Mouse (Mus musculus): ENCODE data around the gene Casc3. TPM values are rescaled to one million over a fixed set of nuclear protein-coding genes. Genes with fewer than 3 reads are reported as not detected.

The Casc3 gene
- polyA plus RNA-seq, 1 experiment = 42.8 TPM

- no peak for TF ChIP-seq GATA1 (IDR thresholded peaks at IDR 0.05; ENCODE audit: low read length)
Observed at GRCm38 (mm10) chr11:98769007-98769954, 35.4 kb upstream of the Casc3 start.

- no peak for TF ChIP-seq GATA1 (IDR thresholded peaks at IDR 0.05; ENCODE audit: low read length)
Observed at GRCm38 (mm10) chr11:98770096-98770975, 34.4 kb upstream of the Casc3 start.

DNA sequence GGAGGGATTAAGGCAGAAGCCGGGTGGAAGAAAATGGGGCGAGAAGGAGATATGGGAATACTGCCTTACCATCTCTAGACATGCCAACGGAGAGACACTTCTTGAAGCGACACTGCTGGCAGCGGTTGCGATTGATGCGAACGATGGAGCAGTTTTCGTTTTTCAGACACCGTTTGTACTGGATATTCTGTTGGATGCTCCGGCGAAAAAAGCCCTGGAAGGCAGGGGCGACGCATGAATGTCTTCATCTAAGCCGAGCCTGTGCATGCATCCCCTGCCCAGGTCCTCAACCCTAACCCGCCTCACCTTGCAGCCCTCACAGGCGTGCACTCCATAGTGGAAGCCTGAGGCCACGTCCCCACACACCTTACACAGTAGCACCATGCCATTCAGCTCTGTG, 33.6 kb upstream of the Casc3 start:
- TF ChIP-seq GATA1 (IDR thresholded peaks at IDR 0.05; ENCODE audit: low read length) = no peak

DNA sequence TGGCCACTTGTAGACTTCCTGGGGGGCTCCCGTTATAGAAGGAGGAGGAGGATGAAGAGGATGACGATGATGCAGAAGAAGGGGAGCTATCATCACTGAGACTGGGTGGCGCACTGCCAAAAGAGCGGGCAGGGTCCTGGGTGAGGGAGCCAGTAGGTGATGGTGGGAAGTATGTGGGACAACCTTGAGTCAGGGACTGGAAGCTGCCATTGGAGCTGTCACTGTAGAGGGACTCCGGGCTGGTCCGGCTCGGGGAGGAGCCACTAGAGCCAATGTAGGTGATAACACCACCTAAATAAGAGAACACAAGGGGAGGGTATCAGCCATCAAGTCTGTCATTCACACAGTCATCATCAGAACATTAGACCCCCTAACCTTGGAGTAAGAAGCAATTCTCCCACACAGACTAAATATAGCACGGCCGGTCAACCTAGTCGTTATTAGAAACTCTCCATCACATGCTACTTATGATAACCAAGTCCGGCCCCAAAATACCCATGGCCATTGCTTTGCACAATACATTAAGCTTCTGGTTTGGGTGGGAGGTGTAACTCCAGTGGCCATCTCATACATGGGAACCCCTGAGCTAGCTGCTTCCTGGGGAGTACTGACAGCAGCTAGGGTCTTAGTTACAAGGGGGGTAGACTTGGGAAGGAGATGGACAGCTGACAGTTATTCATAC, 32.7 kb upstream of the Casc3 start:
- no peak for TF ChIP-seq GATA1 (IDR thresholded peaks at IDR 0.05; ENCODE audit: low read length)

- TF ChIP-seq GATA1 (IDR thresholded peaks at IDR 0.05; ENCODE audit: low read length) = no peak
Observed at GRCm38 (mm10) chr11:98772667-98773171, 32.0 kb upstream of the Casc3 start.

- no peak for TF ChIP-seq GATA1 (IDR thresholded peaks at IDR 0.05; ENCODE audit: low read length)
Observed at GRCm38 (mm10) chr11:98773635-98774295, 30.9 kb upstream of the Casc3 start.

- no peak for TF ChIP-seq GATA1 (IDR thresholded peaks at IDR 0.05; ENCODE audit: low read length)
Observed at GRCm38 (mm10) chr11:98774582-98775347, 29.9 kb upstream of the Casc3 start, which contains the start of gene Nr1d1. Gene Nr1d1, minus strand, starts transcription at chr11:98775333.

DNA sequence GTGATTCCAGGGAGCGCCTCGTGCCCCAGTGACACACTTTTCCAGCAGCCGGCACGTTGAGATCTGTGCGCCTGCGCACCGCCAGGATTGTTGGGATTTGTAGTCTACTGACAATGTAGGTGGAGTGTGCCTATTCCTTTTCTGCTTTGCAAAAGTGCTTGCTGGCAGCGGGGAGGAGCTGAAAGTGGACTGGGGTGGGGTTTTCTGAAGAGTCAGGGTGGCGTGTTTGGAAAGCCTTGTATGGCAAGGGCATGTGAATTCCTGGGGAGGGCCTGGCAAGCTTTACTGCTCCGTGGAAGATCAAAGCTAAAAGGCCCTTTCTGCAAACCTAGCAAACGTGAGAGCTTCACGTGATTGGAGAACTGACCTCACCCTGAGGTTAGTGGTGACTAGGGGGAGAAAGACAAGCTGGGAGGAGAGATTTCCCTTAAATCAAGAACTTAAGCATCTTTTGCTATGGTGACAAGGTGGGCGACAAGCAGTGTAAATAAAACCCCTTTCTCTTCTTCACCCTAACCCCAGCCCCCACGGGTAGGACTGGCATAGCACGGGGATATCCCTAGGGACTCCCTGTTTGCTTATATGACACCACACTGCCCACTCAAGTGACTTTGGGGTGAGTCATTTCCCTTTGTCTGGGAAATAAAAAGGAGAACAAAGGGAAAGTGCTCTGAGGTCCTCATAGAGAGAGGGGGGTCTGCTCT, 29.2 kb upstream of the Casc3 start:
- TF ChIP-seq GATA1 (IDR thresholded peaks at IDR 0.05; ENCODE audit: low read length) = no peak

DNA sequence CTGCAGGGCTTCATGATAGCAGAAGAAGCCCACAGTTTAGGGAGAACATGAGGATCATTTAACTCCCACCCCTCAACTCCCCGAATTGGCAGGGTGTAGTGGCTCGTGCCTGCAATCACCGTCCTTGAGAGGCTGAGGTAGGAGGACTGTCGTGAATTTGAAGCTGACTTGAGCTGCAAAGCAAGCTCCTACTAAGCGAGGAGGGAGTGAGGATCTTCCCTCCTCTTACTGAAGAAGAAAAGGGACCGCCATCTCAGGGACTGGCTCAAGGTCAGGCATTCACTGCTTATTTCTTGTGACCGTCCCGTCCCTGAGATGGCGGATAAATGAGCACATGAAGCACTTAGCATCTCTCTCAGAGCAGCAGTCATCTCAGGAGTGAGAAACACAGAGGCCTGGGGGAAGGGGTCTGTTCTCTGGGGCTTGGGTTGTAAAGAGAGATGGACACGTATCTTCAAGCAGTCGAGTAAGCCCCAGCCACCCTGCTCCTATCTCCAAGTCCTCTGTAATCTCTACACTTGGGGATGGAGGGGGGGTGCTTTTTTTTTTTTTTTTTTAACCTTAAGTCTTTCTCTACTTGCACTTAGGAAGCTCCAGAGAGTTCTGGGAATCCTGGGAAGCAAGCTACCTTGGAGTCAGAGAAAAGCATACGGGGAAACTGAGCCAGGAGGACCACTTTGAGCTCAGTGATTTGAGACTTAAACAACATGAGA, 28.5 kb upstream of the Casc3 start:
- no peak for TF ChIP-seq GATA1 (IDR thresholded peaks at IDR 0.05; ENCODE audit: low read length)

- TF ChIP-seq GATA1 (IDR thresholded peaks at IDR 0.05; ENCODE audit: low read length) = no peak
Observed at GRCm38 (mm10) chr11:98776843-98777590, 27.7 kb upstream of the Casc3 start.

DNA sequence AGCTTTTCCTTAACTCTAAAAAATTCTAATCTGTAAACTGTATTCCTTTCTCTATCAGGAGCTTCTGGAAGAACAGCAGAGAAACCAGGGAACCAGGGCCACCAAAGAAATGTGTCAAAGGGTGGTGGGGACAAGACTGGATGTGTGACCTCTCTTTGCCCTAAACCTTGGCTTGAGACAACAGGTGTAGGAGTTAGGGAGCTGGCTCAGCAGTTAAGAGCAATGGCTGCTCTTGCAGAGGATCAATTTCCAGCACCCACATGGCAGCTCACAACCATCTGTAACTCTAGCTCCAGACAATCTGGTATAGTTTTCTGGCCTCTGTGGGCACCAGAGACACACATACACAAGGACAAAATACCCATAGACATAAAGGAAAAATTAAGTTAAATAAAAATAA, 26.8 kb upstream of the Casc3 start:
- no peak for TF ChIP-seq GATA1 (IDR thresholded peaks at IDR 0.05; ENCODE audit: low read length)

GRCm38 (mm10) chr11:98781851-98782512, 22.7 kb upstream of the Casc3 start:
- no peak for TF ChIP-seq GATA1 (IDR thresholded peaks at IDR 0.05; ENCODE audit: low read length)
